Mouse (Mus musculus) urinary bladder, postnatal 10 days (tissue): ENCODE results near the gene Susd4.

ENCODE experiments used
- DNase-seq: peaks from one replicate; pipeline ENCODE4 v3.0.0; 2022; ENCODE audit warnings: low spot score

Susd4 gene

GRCm38 (mm10) chr1:182918718-182919346 is 155.2 kb downstream of the Susd4 start:
- DNase-seq: no peak

DNA sequence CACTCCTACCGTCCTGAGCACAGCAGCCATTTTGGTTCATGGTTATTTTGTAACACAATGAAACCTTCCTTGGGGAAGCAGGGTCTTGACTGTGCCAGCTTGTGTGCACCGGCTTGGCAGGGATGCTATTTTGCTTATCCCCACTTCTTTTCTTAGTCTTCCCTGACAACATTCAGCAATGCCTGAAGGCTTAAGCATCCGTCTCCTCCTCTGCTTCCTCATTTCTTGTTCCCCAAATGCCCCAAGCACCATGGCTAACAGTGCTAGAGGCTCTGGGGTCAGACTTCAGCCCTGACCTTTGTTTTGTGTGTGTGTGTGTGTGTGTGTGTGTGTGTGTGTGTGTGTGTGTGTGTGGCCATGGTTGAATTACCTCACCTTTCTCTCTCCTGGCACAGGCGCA is 159.2 kb downstream of the Susd4 start:
- no peak for DNase-seq

GRCm38 (mm10) chr1:182926465-182926864 is 162.8 kb downstream of the Susd4 start:
- no peak for DNase-seq

DNA sequence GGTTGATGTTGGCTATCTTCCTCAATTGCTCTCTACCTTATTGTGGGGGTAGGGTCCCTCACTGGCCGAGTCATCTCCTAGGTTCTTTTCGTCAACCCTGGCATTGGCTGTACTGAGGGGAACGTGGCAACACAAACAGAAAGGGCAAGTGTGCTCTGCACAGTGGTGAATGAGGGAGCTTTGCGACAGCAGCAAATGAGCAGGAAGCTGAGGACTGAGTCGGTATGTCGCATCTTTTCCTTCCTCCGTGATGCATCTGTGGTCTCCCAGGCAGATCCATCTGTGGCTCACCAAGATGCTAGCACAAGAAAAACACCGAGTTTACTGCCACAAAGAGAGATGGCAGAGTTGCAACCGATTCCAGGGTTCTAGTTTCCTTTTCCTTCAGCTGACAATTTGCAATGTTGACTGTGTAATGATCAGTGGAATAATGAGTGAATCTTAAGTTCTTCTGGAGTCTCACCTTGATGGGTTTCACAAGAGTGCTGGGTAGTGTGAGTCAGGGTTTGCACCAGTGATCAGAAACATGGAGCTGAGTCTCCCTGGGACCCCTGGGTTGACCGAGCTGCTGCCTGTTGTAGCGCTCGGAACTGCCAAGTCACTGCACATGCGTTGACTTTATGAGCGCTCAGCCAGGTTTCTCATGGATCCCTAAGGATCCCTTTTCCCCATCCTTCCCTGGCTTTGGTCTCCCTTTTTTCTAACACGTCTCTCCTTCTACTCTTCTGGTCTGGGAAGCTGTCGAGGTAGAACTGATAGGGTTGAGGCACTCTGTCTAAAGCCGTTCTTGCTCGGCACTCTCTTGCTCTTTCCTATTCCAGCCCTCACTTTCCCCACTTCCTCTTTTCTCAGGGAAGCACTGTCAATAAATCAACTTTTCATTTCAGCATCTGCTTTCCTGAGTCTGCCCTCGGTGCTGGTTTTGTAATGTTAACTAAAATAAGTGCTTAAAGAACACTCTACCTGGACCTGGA is 164.5 kb downstream of the Susd4 start:
- no peak for DNase-seq

GRCm38 (mm10) chr1:182935469-182935868 is 171.8 kb downstream of the Susd4 start:
- no peak for DNase-seq

DNA sequence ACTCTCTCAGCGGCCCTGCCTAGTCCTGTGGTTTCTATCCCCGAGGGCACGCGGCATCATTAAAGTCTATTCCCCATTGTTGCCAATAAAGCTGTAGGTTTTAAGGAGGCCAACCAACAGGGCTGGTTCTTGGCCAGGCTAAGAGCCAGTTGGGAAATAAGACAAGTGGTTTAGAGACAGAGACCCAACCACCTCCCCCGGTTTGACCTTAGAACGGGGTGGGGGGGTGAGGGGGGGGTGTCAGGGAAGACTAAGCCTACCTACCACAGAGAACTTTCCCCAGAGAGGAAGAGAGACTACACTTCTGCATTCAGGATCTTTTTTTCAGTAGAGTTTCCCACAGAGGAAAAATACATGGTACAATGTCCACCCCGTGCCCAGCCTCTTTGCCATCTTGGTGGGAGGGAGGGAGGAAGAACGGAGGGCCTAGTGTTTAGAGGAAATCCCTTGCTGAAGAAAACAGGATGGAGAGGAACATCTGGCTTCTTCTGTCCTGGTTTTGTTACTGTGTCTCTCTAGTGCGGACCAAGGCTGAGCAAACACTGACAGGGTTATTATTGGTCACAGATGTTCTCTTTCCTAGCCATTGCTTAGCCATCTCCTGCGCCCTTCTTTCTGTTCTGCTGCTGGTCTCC is 173.9 kb downstream of the Susd4 start:
- DNase-seq: no peak

GRCm38 (mm10) chr1:182941921-182942320 is 178.3 kb downstream of the Susd4 start:
- no peak for DNase-seq

DNA sequence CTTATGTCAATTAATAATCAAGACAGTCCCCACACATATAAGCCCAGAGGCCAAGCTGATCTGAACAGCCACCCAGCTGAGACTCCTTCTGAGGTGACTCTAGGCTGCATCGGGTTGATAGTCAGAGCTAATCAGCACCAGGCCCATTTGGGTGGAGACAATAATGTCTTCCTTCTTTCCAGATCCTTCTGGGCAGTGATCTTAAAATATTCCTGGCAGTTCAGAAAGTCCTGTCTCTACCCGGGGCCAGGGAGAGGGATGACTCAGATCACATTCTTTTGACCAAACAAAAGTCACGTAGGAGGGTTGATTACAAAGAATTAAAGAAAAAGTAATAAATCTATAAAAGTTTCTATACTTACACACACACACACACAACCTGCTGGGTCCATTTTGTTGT is 180.3 kb downstream of the Susd4 start:
- no peak for DNase-seq

DNA sequence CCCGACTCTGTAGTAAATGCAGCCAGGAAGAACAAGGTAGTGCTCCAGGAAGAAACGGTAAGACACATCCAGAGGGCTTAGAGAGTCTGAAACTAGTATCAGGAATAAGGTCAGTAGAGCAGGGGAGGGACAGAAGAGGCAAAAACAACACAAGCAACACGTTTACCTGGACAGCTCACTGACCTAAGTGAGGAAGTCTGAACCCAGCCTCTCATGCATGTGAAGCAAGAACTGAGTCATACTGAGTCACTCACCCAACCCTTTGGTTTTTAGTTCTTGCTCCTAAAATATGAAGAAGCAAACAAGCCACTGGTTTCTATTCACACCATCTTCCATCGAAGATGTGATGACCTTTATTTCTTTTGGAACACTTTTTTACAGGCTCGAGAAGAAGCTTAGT is 181.0 kb downstream of the Susd4 start:
- DNase-seq: no peak

- no peak for DNase-seq
Observed at GRCm38 (mm10) chr1:182945561-182945960, 181.9 kb downstream of the Susd4 start.
